Mouse (Mus musculus): ENCODE data around the gene Fkbp7.
A peak's percentile ranks its signal among the peaks of the same experiment; 100 is the strongest.
"Not testable (repeated sequence)": the region's sequence is repeated elsewhere in the genome, so short reads cannot be mapped to it uniquely, and the experiment has no call there.

Fkbp7 gene

DNA sequence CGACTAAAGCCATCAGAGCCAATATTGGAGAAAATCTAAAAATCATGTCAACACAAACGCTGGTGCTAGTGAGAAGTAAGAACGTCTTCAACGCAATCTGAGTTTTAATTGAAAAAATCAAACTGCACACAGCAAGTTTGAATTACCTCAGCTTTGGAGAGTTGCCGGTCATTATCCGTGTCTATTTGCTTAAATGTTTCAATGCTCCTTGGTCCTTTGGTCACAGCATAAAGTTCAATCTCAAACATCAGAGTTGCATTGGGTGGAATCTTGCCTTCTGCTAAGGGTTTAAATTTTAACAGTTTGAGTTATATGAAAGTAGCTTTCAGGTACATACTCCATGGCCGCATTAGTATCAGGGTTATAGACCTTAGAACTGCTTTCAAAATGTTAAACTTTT, 7.4 kb downstream of the Fkbp7 start:
- no peak for DNase-seq (ENCODE audit: low spot score in 2 of 2)

DNA sequence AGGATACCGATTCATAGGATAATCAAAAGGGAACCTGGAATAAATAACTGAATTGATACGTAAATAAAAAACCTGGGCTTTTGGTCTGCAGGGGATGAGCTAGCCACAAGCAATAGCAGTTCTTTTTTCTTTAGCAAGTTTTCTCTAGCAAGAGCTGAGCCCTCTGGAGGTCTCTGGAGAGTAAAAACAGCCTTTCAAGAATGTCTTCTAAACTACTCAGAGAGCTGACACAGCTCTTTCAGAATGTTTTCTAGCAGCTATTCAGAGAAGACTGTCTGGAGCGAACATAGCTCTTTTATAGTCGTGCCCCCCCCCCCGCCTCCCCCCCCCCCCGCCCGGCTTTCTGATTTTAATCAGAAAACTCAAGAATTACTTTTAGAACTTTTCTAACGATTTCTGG, 13.5 kb downstream of the Fkbp7 start:
- DNase-seq (ENCODE audit: low spot score in 2 of 2): no peak

DNA sequence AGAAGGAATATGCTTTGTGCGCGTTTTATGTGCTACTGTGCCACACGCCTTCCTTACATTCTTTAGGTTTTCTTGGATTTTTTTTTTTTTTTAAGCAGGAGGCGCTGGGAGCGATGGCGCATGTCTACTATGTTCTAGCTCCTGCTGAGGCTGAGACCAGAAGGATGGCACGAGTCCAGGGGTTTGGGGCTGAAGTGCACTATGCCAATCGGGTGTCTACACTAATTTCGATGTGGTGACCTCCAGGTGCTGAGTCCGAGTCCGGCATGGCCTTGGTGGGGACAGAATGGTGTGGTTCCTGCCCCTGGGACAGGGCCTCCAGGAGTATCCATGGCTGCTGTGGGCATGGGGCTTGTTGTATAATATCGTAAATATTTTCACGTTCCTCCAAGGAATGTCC, 14.4 kb downstream of the Fkbp7 start:
- DNase-seq (ENCODE audit: low spot score in 2 of 2): no peak

DNA sequence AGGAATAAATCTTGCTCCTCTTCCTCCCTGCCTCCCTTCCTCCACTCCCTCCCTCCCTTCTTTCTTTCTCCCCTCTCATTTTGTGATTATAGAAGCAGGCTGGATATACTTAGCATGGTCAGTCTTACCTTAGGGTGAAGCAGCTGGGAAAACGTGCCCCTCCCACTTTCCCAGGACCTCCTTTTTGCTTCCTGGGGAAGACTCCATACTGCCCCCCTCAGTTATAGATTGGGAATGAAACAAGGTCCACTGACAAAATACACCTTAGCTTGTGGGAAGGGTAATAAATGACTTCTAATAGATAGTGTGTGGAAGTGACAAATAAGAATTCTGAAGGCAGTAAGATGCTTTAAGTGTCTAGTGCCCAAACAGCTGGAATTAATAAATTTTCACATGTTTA, 16.9 kb downstream of the Fkbp7 start:
- DNase-seq (ENCODE audit: low spot score in 2 of 2): no peak

DNA sequence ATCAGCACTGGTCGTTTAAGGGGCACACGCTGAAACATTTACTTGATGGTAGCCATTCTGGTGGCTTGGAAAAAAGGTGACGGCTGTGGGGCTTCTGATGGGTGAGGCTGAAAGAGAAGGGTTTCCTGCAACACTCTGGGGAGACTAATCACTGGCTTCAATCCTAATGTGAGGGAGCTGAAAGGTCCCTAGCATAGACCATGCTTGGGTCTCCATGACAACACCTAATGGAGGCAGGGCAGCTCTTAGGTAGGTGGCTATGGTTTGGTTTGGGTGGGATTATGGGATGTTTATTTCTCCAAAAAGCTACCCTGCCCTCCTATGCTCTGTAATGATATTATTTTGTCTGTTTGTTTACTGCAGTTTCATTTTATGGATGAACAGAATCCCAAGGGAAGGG, 17.5 kb downstream of the Fkbp7 start:
- DNase-seq (ENCODE audit: low spot score in 2 of 2): no peak

DNA sequence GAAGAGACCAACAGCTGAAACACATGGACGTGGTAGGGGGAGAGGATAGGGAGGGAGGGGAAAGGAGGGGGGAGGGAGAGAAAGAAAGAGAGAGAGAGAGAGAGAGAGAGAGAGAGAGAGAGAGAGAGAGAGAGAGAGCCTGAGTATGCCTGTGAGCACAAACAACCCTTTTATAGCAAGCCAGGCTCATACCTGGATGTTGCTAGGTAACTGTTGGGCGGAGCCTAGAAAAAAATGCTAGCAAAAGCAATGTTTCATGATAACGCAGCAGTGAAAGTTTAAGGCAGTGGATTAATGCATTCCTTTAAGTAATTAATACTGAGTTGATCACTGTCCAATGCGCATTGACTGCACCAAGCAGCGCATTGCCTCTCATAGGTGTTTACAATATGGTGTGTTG, 18.3 kb downstream of the Fkbp7 start:
- DNase-seq (ENCODE audit: low spot score in 2 of 2): no peak

DNA sequence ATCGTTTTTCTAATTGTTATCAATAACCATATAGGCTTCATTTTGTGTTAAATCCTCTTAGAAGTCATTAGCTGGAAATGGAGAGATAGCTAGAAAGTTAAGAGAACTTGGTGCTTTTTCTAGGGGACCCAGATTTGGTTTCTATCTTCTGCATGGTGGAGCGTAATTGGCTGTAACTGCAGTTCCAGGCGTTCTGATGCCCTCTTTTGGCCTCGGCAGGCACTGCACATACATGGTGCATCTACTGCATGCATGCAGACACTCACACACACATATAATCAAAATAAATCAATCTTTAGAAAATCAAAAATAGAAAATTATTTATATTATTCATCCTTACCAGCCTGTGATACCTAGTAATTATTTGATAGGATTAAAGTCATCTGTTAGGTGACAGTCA, 19.8 kb downstream of the Fkbp7 start:
- DNase-seq (ENCODE audit: low spot score in 2 of 2): no peak

DNA sequence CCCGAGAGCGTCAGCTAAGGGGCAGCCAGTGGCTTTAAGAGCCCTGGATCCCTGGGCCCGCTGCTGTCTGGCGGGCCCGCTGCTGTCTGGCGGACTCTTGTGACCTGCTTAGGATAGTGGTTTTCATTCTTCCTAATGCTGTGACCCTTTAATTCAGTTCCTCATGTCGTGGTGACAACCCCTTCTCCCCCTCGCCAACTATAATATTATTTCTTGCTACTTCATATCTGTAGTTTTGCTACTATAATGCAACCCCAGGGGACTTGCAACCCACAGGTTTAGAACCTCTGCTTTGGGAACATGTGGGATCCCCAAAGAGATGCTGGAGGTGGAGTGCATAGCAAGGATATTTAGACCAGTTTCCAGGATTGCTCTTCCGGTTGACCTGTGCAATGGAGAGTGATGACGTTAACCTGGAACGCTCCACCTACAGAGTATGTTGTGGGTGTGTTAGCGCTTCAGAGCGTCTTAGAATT, 24.2 kb downstream of the Fkbp7 start:
- DNase-seq (ENCODE audit: low spot score in 2 of 2): peak in 1 of 2 experiments; percentile 46

DNA sequence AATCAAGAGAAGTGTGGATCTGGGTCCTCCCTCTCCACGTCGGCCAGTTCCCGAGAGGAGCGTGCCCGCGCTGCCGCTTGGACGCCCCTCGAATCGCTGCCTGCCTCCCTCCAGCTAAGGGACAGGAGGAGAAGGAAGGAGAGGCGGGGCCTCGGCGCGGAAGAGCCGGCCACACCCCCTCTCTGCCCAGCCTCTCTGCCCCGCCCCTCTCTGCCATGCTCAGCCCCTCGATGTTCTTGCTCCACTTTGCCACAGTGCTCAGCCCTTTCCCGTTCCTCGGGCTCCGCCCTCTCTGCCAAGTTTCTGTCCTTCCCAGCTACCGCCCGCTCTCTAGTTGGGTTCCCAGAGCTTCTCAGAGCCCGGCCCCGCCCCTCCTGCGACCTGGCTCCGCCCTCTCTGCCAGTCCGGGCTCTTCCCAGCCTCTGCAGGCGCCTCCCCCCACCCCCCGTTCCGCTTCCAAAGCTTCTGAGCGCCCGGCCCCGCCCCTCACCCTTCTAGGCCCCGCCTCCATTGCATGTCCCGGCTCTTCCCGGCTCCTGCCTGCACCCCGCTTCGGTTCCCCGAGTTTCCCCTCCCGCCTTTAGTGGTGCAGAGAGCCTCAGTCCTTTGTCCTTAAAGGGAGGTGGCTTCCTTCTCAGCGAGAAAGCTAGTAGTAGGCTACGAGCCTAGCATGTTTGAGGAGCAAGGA, 24.9 kb downstream of the Fkbp7 start, which contains the start of the genes Prkra and Pjvk:
Gene Prkra, minus strand, starts transcription at position 133 of the 688 bp plus-strand sequence.
Gene Pjvk, plus strand, starts transcription at position 594 of the 688 bp plus-strand sequence.
- peak; percentile 97 to 98 for DNase-seq (ENCODE audit: low spot score in 2 of 2)

DNA sequence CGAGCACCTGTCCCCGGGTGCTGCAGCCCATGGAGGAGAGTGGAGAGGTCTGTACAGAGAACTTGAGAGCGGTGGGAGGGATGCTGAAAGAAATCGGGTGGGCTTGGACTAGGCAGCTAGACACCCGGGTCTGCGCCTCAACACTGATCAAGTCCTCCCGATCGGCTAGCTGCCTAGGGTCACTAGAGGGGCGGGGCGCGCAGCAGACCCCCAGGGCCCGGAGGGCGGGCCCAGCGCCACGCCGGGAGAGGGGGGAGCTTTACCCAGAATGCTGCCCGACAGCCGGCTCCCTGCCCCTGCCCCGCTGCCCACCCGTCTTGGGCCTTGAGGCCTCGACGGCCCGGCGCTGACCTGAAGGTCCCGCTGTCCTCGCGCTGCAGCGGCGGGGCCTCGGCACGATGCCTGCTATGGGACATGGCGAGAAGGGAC, 25.5 kb downstream of the Fkbp7 start:
- DNase-seq (ENCODE audit: low spot score in 2 of 2): no peak

DNA sequence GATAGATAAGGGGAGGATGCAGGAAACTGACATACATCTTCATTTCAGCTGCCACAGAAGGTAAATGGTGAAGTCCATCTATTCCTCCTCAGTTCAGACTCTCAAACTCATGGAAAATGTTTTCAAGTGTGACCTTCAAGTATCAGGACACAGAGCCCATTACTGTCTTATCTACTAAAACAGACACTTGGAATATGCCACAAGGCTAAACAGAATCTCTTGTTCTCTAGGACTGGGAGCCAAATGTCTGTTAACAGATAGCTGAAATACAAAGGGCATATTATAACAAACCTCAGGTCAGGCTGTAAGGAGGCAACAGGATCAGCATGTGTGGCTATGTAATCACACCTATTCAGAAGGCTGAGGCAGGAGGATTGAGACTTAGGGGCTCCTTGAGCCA, 29.1 kb downstream of the Fkbp7 start:
- no peak for DNase-seq (ENCODE audit: low spot score in 2 of 2)

DNA sequence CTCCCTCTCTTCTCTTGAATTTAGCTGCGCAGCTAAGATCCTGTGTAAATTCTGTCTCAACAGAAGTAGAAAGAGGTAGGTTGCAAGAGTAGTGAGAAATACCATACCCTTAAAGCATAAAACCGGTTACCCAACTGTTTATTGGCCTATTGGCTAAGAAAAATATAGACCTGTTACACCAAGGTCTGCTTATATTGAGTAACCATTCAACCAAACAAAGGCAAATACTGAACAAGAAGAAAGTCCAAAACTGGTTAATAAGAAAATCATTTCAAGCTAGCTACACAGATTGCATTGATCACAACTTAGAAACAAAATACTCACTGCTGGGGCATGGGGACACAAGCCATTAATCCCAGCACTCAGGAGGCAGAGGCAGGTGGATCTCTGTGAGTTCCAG, 33.3 kb downstream of the Fkbp7 start:
- no peak for DNase-seq (ENCODE audit: low spot score in 2 of 2)

DNA sequence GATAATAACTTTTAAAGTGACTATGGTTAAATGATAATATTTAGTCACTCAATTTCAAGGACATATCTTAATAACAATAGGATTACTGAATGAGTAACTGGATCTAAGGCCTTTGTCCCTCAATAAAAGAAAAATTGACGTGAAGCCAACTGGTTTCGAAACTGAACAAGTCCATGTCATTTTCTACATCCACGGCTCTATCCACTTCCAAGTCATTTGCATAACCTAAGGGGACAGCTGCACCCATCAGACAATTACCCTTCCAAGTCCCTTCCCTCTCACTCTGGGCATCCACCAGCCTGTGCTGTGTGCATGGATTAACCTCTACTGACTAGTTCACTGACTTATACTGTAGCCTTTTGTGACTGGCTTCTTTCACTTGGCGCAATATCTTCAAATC, 41.3 kb downstream of the Fkbp7 start:
- DNase-seq (ENCODE audit: low spot score in 2 of 2): no peak

DNA sequence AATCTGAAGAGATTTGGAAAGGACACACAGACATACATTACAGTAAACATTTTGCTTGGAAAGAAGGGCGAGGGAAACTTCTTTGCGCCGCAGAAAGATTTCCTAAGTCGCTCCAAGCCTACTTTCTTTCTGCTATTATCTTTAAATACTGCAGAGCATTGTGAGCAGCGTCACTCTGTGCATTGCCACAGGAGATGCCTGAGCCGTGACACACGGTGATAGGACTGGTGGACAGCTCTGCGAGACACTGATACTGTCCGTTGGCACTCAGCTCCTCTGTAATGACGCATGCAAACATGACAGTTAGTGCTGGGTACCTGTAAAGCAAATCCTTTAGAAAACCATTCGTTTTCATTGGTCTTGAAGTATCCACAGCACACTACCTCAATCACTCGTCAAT, 42.6 kb downstream of the Fkbp7 start:
- DNase-seq (ENCODE audit: low spot score in 2 of 2): no peak

DNA sequence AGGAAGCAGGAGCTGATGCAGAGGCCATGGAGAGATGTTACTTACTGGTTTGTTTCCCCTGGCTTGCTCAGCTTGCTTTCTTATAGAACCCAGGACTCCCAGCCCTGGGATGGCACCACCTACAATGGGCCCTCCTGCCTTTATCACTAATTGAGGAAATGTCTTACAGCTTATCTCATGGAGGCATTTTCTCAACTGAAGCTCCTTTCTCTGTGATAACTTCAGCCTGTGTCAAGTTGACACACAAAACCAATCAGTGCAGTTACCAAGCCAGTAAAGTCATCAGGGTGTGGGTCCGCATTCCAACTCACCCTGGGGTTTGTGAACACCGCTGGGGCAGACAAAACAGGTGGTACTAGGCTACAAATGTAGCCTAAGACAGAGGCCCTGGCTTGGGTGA, 50.6 kb downstream of the Fkbp7 start:
- DNase-seq (ENCODE audit: low spot score in 2 of 2): not testable (repeated sequence)

DNA sequence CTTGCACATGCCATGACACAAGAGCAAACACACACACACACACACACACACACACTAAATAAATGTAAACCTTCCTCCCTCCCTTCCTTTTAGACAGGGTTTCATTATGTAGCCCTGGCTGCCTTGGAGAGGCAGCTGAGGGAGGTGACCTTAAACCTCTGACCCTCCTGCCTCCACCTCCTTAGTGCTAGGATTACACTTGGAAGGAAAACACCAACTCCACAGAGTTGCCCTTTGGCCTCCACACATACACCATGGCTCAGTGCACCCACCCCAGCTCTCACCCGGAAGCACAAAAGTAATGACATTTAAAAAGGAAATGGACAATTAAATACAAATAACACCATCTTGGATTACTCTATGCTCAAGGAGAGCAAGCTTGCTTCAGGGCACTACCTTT, 51.2 kb downstream of the Fkbp7 start:
- DNase-seq (ENCODE audit: low spot score in 2 of 2): no peak

DNA sequence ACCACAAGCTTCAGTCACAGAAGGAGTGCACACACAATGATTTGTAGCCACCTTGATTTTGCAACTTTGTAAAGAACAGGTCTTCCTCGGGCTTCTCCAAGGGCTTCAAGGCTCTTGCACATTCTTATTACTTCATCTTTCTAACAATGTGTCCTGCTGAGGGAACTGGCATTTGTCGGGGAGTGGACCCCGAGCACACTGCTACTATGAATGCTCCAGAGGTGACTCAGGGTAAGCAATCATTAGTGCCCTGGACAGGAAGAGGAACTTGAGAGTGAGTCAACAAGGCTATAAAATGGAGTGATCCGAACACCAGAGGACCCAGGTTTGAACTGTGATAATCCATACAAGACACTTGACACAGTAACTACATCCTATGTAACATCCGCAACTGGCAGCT, 52.7 kb downstream of the Fkbp7 start:
- DNase-seq (ENCODE audit: low spot score in 2 of 2): no peak

DNA sequence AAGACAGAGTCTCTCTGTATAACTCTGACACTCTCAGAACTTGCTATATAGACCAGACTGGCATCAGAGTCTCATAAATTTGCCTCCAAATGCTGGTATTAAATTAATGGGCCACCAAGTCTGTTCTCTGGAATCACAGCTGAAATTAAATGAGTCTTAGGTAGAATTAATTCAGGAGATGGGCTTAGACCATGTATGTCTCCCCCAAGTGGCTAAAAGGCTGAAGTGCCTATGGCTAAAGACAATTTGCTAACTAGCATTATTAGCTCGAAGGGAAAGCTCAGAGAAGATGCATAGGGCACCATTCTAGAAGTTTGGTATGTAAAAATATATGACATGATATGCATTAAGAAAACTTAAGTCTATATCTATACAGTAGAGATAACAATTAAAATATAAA, 54.8 kb downstream of the Fkbp7 start:
- peak; percentile 55 to 71 for DNase-seq (ENCODE audit: low spot score in 2 of 2)

All from right cerebral cortex, postnatal 10 days (tissue).